Mouse (Mus musculus) inflammation-experienced regulatory T-cells, adult 16 weeks (primary cell): ENCODE data around the gene Bpifb4. TPM values are rescaled to one million over a fixed set of nuclear protein-coding genes. Genes with fewer than 3 reads are reported as not detected.

ENCODE experiments used
- polyA plus RNA-seq: library from polyadenylated mRNA; unstranded; fragments of 100-300 nt; shearing (Covaris generic); gene quantifications from one replicate; pipeline ENCODE4 v1.2.1, GENCODE M21; 2017

Gene Bpifb4
- polyA plus RNA-seq: not detected

GRCm38 (mm10) chr2:153937843-153938242 lies at the start of gene Bpifb4:
Gene Bpifb4, plus strand, starts transcription at chr2:153938212.

GRCm38 (mm10) chr2:153900088-153900487 lies 37.9 kb upstream of the Bpifb4 start, which contains the start of gene Bpifb6:
Gene Bpifb6, plus strand, starts transcription at chr2:153900388.

GRCm38 (mm10) chr2:153917930-153918329 lies 20.1 kb upstream of the Bpifb4 start, which contains the start of gene Bpifb3:
Gene Bpifb3, plus strand, starts transcription at chr2:153918230.

GRCm38 (mm10) chr2:153974582-153974981 lies 36.6 kb downstream of the Bpifb4 start, which contains the start of gene Bpifa6:
Gene Bpifa6, plus strand, starts transcription at chr2:153974945.

GRCm38 (mm10) chr2:154007965-154008364 lies 70.0 kb downstream of the Bpifb4 start, which contains the start of gene Bpifa2:
Gene Bpifa2, plus strand, starts transcription at chr2:154008265.

Other genes starting within 250 kb of the Bpifb4 start
- not detected for gene Dnmt3c, start 241.6 kb upstream of the Bpifb4 start, polyA plus RNA-seq
- 207 TPM for gene Mapre1, start 196.9 kb upstream of the Bpifb4 start, polyA plus RNA-seq
- gene Efcab8, start 158.3 kb upstream of the Bpifb4 start, polyA plus RNA-seq: 0.21 TPM
- not detected for gene Sun5, start 67.1 kb upstream of the Bpifb4 start, polyA plus RNA-seq
- not detected for gene Bpifb2, start 63.2 kb upstream of the Bpifb4 start, polyA plus RNA-seq
- not detected for gene Bpifb6, start 37.8 kb upstream of the Bpifb4 start, polyA plus RNA-seq
- not detected for gene Bpifb3, start 20.0 kb upstream of the Bpifb4 start, polyA plus RNA-seq
- gene Bpifa6, start 36.7 kb downstream of the Bpifb4 start, polyA plus RNA-seq: not detected
- gene Bpifa2, start 70.1 kb downstream of the Bpifb4 start, polyA plus RNA-seq: not detected
- gene Bpifa3, start 192.1 kb downstream of the Bpifb4 start, polyA plus RNA-seq: not detected
- not detected for gene Bpifa1, start 204.7 kb downstream of the Bpifb4 start, polyA plus RNA-seq
- not detected for gene Bpifa5, start 224.4 kb downstream of the Bpifb4 start, polyA plus RNA-seq